Mouse (Mus musculus) forebrain, embryonic 13.5 days (tissue): ENCODE measurements around the gene Clnk. TPM values are rescaled to one million over a fixed set of nuclear protein-coding genes. Genes with fewer than 3 reads are reported as not detected.

Experiments used
- ATAC-seq: fragments of 200-750 bp; cut with Nextera tagmentation; 2 replicates; pipeline ENCODE4 v1.8.0; 2017
- H3K27ac ChIP-seq: fragments of 300-500 bp; sonication (generic); 2 replicates; pipeline ENCODE4 v1.5.1; 2015; ENCODE audit warnings: inconsistent platforms, mild to moderate bottlenecking, moderate library complexity
- H3K27me3 ChIP-seq: fragments of 300-500 bp; sonication (generic); 2 replicates; pipeline ENCODE4 v1.6.1; 2015; ENCODE audit warnings: mild to moderate bottlenecking, inconsistent platforms
- H3K36me3 ChIP-seq: fragments of 300-500 bp; sonication (generic); 2 replicates; pipeline ENCODE4 v1.6.1; 2015; ENCODE audit warnings: mild to moderate bottlenecking, inconsistent platforms; ENCODE audit not compliant: poor library complexity, severe bottlenecking
- H3K4me1 ChIP-seq: fragments of 300-500 bp; sonication (generic); 2 replicates; pipeline ENCODE4 v1.6.1; 2015; ENCODE audit warnings: inconsistent platforms
- H3K4me2 ChIP-seq: fragments of 300-500 bp; sonication (generic); 2 replicates; pipeline ENCODE4 v1.6.1; 2015; ENCODE audit warnings: inconsistent platforms, mild to moderate bottlenecking, moderate library complexity
- H3K4me3 ChIP-seq: fragments of 300-500 bp; sonication (generic); 2 replicates; pipeline ENCODE4 v1.5.1; 2015; ENCODE audit warnings: mild to moderate bottlenecking, inconsistent platforms
- H3K9ac ChIP-seq: fragments of 300-500 bp; sonication (generic); 2 replicates; pipeline ENCODE4 v1.6.1; 2015; ENCODE audit warnings: mild to moderate bottlenecking, inconsistent platforms
- H3K9me3 ChIP-seq: fragments of 300-500 bp; sonication (generic); replicated peaks from 2 replicates; pipeline ENCODE4 v1.6.1; 2016; ENCODE audit warnings: inconsistent platforms
- WGBS: fragments of 180-500 bp; shearing (Covaris S2); methylation state at CpG from one replicate; pipeline ENCODE4 v1.1.7; 2015; 5-methylcytosine and 5-hydroxymethylcytosine counted together
- polyA plus RNA-seq: library from polyadenylated mRNA; unstranded; fragments of >200 nt; fragmentation: Nextera tagmentation; extraction: Ambion mirVana; gene quantifications from 2 replicates; pipeline ENCODE4 v1.2.1, GENCODE M21; 2015

Clnk gene
- polyA plus RNA-seq, 1 experiment from 2014 or later = 0.22 TPM

DNA sequence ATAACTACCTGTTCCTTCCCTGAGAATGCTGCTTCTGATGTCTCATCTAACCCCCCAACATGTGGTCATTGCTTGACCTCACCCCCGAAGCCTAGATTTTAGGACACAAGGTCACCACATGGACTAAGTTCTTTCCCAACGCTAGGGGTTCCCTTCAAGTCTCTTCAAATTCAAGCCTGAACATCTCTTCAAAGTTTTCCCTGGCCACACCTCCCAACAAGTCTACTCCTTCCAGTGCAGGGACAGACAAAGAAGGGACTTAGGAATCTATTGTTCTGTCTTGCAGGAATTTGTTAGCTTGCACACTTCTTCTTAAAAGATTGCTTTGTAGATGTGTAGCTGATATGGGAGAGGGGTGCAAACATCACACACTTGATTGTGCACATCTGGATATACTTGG, 174.5 kb downstream of the Clnk start:
- H3K36me3 ChIP-seq = no peaks in the 10 kb centered on the region
- no peak overlapping the region for H3K9ac ChIP-seq
- no peak for ATAC-seq
- no peaks in the 10 kb centered on the region for H3K27me3 ChIP-seq
- 76% methylated on average over 2 of the region's 2 CpGs for whole genome bisulfite sequencing
- H3K27ac ChIP-seq = no peak overlapping the region
- no peaks in the 10 kb centered on the region for H3K9me3 ChIP-seq
- no peak overlapping the region for H3K4me2 ChIP-seq
- H3K4me1 ChIP-seq = no peaks in the 10 kb centered on the region
- no peak overlapping the region for H3K4me3 ChIP-seq

DNA sequence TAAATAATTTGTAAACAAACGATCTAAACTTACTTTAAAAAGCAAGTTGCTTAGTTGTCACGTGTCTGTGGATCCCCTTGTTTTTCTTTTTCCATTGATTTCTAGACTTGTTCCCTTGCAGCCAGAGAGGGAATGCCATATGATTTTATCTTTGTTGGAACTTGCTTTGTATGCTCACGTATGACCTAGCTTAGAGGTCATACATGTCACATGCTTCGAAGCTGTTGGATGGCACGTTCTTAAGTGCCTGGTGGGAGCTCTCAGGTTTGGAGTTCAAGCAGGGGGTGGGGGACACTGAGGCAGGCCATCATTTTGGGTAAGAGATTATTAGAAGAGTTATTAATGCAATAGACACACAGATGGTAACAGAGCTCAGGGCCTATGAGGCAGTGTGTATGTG, 178.1 kb downstream of the Clnk start:
- no peaks in the 10 kb centered on the region for H3K27me3 ChIP-seq
- peak; percentile 13; the same call in 1 of the 2 replicates for ATAC-seq
- WGBS = 70% methylated on average over 5 of the region's 5 CpGs

GRCm38 (mm10) chr5:38698046-38698445, 178.6 kb downstream of the Clnk start:
- H3K4me3 ChIP-seq = no peak overlapping the region
- no peak for ATAC-seq
- H3K9me3 ChIP-seq = no peaks in the 10 kb centered on the region
- no peaks in the 10 kb centered on the region for H3K4me1 ChIP-seq
- no peaks in the 10 kb centered on the region for H3K36me3 ChIP-seq
- no peaks in the 10 kb centered on the region for H3K27me3 ChIP-seq
- H3K27ac ChIP-seq = no peak overlapping the region
- 13% methylated on average over 3 of the region's 3 CpGs for WGBS
- no peak overlapping the region for H3K4me2 ChIP-seq
- H3K9ac ChIP-seq = no peak overlapping the region

More for the DNA sequence above, 178.1 kb downstream of the Clnk start:
- H3K4me2 ChIP-seq = no peak overlapping the region
- H3K4me3 ChIP-seq = no peak overlapping the region
- no peak overlapping the region for H3K27ac ChIP-seq
- H3K36me3 ChIP-seq = no peaks in the 10 kb centered on the region
- no peaks in the 10 kb centered on the region for H3K4me1 ChIP-seq
- no peak overlapping the region for H3K9ac ChIP-seq
- H3K9me3 ChIP-seq = no peaks in the 10 kb centered on the region

DNA sequence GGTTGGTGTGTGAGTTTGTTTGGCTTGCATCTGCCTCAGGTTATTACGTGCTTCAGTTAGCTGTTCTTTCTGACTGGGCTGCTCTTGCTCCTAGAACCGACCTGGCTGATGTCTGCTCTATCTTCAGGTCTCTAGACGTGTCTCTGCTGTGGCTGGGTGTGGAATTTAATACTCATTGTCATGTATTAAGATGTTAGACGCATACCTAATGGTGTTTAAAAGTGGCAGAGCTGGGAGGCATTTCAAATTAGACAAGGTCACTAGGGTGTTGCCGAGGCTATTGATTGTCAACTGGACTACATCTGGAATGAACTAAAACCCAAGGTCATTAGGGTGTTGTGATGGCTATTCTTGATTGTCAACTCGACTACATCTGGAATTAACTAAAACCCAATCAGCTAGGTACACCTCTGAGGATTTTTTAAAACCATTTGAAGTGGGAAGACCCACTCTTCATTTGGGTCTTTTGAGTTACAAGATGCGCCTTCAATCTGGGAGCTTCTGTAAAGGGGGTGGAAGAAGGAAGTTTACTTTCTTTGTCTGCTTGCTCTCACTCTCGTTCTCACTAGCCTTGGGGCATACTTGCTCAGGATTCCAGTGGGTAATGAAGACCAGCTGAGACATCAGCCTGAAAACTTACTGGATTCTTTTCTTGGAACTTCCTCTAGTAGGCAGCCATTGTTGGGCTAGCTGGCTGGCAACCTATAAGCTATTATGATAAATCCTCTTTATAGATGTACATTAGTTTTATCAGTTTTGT, 179.8 kb downstream of the Clnk start:
- H3K4me2 ChIP-seq = no peak overlapping the region
- no peak for ATAC-seq
- no peak overlapping the region for H3K4me3 ChIP-seq
- WGBS = 71% methylated on average over 8 of the region's 8 CpGs
- H3K4me1 ChIP-seq = no peaks in the 10 kb centered on the region
- no peaks in the 10 kb centered on the region for H3K36me3 ChIP-seq
- H3K27me3 ChIP-seq = no peaks in the 10 kb centered on the region
- no peak overlapping the region for H3K9ac ChIP-seq
- H3K27ac ChIP-seq = no peak overlapping the region
- H3K9me3 ChIP-seq = no peaks in the 10 kb centered on the region

GRCm38 (mm10) chr5:38692859-38693258, 183.8 kb downstream of the Clnk start:
- no peaks in the 10 kb centered on the region for H3K4me1 ChIP-seq
- ATAC-seq = no peak
- no peaks in the 10 kb centered on the region for H3K36me3 ChIP-seq
- no peak overlapping the region for H3K4me2 ChIP-seq
- H3K9ac ChIP-seq = no peak overlapping the region
- 91% methylated on average over 6 of the region's 6 CpGs for WGBS
- no peaks in the 10 kb centered on the region for H3K27me3 ChIP-seq
- no peak overlapping the region for H3K4me3 ChIP-seq
- H3K9me3 ChIP-seq = no peaks in the 10 kb centered on the region
- no peak overlapping the region for H3K27ac ChIP-seq

GRCm38 (mm10) chr5:38689186-38689585, 187.4 kb downstream of the Clnk start:
- ATAC-seq = no peak
- no peak overlapping the region for H3K27ac ChIP-seq
- no peaks in the 10 kb centered on the region for H3K9me3 ChIP-seq
- H3K4me3 ChIP-seq = no peak overlapping the region
- H3K4me1 ChIP-seq = no peaks in the 10 kb centered on the region
- no peak overlapping the region for H3K9ac ChIP-seq
- no peak overlapping the region for H3K4me2 ChIP-seq
- H3K27me3 ChIP-seq = no peaks in the 10 kb centered on the region
- no peaks in the 10 kb centered on the region for H3K36me3 ChIP-seq
- WGBS = 87% methylated on average over 6 of the region's 6 CpGs

GRCm38 (mm10) chr5:38687694-38688093, 188.9 kb downstream of the Clnk start:
- peaks cover 13% of the 10 kb centered on the region for H3K4me1 ChIP-seq
- no peaks in the 10 kb centered on the region for H3K27me3 ChIP-seq
- H3K27ac ChIP-seq = no peak overlapping the region
- H3K9me3 ChIP-seq = no peaks in the 10 kb centered on the region
- no peak overlapping the region for H3K9ac ChIP-seq
- H3K36me3 ChIP-seq = peaks cover 4% of the 10 kb centered on the region
- H3K4me3 ChIP-seq = no peak overlapping the region
- H3K4me2 ChIP-seq = no peak overlapping the region
- ATAC-seq = no peak
- WGBS = 76% methylated on average over 1 of the region's 1 CpGs

DNA sequence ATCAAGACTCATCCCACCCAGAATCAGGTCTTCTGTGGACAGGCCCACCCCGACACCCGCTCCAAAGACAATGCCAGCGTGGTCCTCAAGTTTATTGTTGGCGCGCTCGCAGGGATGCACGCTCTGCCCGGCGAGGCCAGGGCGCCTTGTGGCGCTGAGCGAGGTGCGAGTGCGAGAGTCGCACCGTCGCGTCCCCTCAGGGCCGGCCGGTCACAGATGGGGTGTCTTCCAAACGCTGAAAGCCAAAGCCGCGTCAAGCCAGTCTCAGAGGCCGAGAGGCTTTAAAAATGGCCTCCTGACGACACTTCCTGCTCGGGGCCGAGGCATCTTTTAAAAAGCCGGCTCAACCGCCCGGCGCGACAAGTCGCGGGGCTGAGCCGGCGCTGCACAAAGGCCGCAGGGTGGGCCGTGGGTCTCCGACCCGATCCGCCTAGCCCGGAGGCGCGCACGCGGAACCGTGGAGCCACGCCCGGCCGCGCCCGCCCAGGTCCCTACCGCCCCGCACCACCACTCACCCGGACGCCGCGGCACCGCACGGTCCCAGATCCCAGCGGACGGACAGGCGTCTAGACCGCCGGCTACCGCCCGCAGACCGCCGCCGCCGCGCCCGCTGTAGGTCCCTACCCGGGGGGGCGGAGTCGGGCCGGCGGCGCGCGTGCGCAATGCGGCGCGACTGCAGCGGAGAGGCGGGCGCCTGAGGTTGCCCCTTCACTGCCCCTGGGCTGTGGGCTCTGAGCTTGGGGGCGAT, 192.3 kb downstream of the Clnk start, which contains the start of gene Zfp518b:
Zfp518b (minus strand) TSS at position 663 of the 748 bp plus-strand sequence.
- under 1% methylated on average over 67 of the region's 89 CpGs for WGBS
- H3K27ac ChIP-seq = peak within 1 kb of the TSS; percentile 90
- ATAC-seq = peak; percentile 92
- peak within 1 kb of the TSS; percentile 80 for H3K4me3 ChIP-seq
- H3K36me3 ChIP-seq = peaks cover 37% of the 10 kb centered on the region
- peak within 1 kb of the TSS; percentile 91 for H3K9ac ChIP-seq
- H3K27me3 ChIP-seq = no peaks in the 10 kb centered on the region
- H3K9me3 ChIP-seq = no peaks in the 10 kb centered on the region
- H3K4me1 ChIP-seq = peaks cover 18% of the 10 kb centered on the region
- peak within 1 kb of the TSS; percentile 69 for H3K4me2 ChIP-seq

DNA sequence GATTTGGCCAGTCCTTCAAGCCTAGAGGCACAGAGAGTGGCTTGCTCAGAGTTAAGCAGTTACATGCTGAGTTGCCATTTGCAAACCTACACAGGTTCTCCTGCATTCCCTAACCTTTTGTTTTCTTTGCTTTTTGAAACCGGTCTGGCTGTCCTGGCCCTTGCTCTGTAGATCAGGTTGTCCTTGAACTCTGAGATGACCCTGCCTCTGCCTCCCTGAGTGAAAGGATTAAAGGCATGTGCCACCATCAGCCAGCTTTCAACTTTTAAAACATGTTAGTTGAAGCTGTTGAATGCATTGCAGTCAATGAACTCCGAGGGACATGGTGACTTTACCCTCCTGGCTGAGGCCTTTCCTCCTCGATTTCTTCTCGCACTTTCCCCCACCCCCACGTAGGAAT, 217.8 kb downstream of the Clnk start:
- H3K36me3 ChIP-seq = no peaks in the 10 kb centered on the region
- WGBS = 85% methylated on average over 5 of the region's 5 CpGs
- no peak for ATAC-seq

More for the DNA sequence above, 217.8 kb downstream of the Clnk start:
- H3K27me3 ChIP-seq = no peaks in the 10 kb centered on the region
- H3K9ac ChIP-seq = no peak overlapping the region
- no peak overlapping the region for H3K4me3 ChIP-seq
- no peak overlapping the region for H3K27ac ChIP-seq
- H3K4me1 ChIP-seq = no peaks in the 10 kb centered on the region
- H3K9me3 ChIP-seq = no peaks in the 10 kb centered on the region
- no peak overlapping the region for H3K4me2 ChIP-seq

Other genes starting within 250 kb of the Clnk start
- 38.6 and 41.7 TPM in 2 replicates for gene Zfp518b, start 192.0 kb downstream of the Clnk start, polyA plus RNA-seq